Mouse (Mus musculus) neural tube, embryonic 12.5 days (tissue): ENCODE results near the gene Eef1a1. TPM values are rescaled to one million over a fixed set of nuclear protein-coding genes. Genes with fewer than 3 reads are reported as not detected.

Experiments used
- ATAC-seq: fragments of 200-750 bp; cut with Nextera tagmentation; 2 replicates; pipeline ENCODE4 v1.8.0; 2017; ENCODE audit warnings: low read depth, mild to moderate bottlenecking, moderate TSS enrichment, moderate library complexity; ENCODE audit not compliant: low FRiP score
- H3K27ac ChIP-seq: fragments of 300-500 bp; sonication (generic); 2 replicates; pipeline ENCODE4 v1.5.1; 2016
- H3K27me3 ChIP-seq: fragments of 300-500 bp; sonication (generic); replicated peaks from 2 replicates; pipeline ENCODE4 v1.6.1; 2016; ENCODE audit warnings: mild to moderate bottlenecking
- H3K36me3 ChIP-seq: fragments of 300-500 bp; sonication (generic); 2 replicates; pipeline ENCODE4 v1.6.1; 2016; ENCODE audit warnings: mild to moderate bottlenecking
- H3K4me1 ChIP-seq: fragments of 300-500 bp; sonication (generic); 2 replicates; pipeline ENCODE4 v1.6.1; 2016
- H3K4me2 ChIP-seq: fragments of 300-500 bp; sonication (generic); replicated peaks from 2 replicates; pipeline ENCODE4 v1.6.1; 2016; ENCODE audit warnings: mild to moderate bottlenecking
- H3K4me3 ChIP-seq: fragments of 300-500 bp; sonication (generic); 2 replicates; pipeline ENCODE4 v1.5.1; 2016
- H3K9ac ChIP-seq: fragments of 300-500 bp; sonication (generic); 2 replicates; pipeline ENCODE4 v1.6.1; 2016; ENCODE audit warnings: mild to moderate bottlenecking
- H3K9me3 ChIP-seq: fragments of 300-500 bp; sonication (generic); 2 replicates; pipeline ENCODE4 v1.6.1; 2016; ENCODE audit warnings: mild to moderate bottlenecking
- WGBS: fragments of 180-500 bp; shearing (Covaris S2); methylation state at CpG from one replicate; pipeline ENCODE4 v1.1.7; 2016; 5-methylcytosine and 5-hydroxymethylcytosine counted together
- microRNA-seq: library from miRNA; unstranded; fragments of <30 nt; microRNA quantifications from one replicate; pipeline ENCODE4, GENCODE M21; 2017
- polyA plus RNA-seq: library from polyadenylated mRNA; unstranded; fragments of >200 nt; fragmentation: Nextera tagmentation; extraction: Ambion mirVana; gene quantifications from 2 replicates; pipeline ENCODE4 v1.2.1, GENCODE M21; 2016

The Eef1a1 gene
- polyA plus RNA-seq, 1 experiment from 2014 or later, result 3,212 TPM

DNA sequence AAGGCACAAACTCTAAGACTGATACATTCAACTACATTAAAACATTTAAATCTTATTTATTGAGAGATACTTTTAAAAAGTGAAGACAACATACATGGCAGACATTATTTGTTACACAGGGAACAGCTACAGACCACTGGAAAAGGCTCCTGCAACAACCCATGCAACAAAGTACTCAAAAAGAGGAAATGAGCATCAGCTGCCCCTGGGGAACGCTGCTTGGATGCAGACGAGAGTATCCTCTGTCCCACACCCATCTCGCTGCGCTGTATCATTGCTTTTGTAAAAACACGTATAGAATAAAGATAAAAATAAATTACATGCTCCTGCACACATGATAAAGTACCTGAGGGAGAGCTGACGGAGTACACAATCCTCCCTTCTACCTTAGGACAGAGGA is 58.5 kb downstream of the Eef1a1 start:
- H3K4me2 ChIP-seq, result no peak overlapping the region
- H3K27ac ChIP-seq, result no peak overlapping the region
- no peaks in the 10 kb centered on the region for H3K36me3 ChIP-seq
- no peak overlapping the region for H3K9ac ChIP-seq
- H3K9me3 ChIP-seq, result no peaks in the 10 kb centered on the region
- H3K4me3 ChIP-seq, result no peak overlapping the region
- WGBS, result 83% methylated on average over 6 of the region's 6 CpGs
- H3K4me1 ChIP-seq, result no peaks in the 10 kb centered on the region
- H3K27me3 ChIP-seq, result no peaks in the 10 kb centered on the region
- no peak for ATAC-seq

DNA sequence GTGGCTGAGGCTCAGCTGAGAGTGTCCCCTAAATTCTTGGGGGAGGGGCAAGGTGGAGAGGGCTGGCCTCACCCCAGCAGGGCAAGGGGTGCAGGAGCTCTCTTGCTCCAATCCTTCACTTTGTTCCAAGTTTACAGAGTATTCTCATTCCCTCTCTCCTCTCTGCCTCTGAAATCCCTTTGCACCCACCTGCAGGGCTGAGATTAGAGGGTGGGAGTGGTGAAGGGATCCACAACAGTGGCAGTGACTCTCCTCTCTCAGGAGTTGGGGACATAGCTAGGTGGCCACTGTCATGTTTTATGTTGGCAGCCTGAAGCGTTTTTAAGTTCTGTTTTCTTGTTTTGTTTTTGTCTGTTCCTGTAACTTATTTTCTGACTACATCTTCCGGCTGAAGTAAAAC is 59.4 kb downstream of the Eef1a1 start:
- ATAC-seq, result no peak
- Histone ChIP-seq H3K4me3 (no peak overlapping the region), H3K9me3 (no peaks in the 10 kb centered on the region), H3K4me2 (no peak overlapping the region), H3K36me3 (no peaks in the 10 kb centered on the region), H3K27ac (no peak overlapping the region), H3K4me1 (no peaks in the 10 kb centered on the region), H3K27me3 (no peaks in the 10 kb centered on the region), H3K9ac (no peak overlapping the region)
- 59% methylated on average over 2 of the region's 2 CpGs for WGBS

DNA sequence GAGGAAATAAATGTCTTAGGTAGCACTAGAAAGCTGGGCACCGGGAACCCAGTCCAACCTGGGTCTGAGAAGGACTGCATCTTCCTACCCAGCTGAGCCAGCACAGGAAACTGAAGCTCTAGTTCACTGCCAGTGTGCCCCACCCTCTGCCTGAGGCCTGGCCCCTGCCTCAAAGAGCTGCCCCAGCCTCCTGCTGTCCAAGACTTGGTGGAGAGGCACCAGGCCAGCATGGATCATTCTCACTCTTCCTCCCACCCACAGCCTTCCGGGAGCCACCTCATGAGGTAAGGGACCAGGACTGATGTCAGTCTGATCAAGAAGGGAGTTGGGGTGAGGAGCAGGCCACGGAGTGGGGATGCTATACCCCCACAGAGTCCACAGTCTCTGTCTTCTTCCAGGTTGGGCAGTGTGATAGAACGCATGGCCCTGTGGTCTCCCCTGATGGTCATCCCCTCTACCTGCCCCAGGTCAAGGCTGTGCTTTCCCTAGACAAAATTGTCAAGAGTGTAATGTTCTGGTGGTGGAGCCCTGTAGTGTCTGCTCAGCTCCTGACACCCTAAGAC is 60.0 kb downstream of the Eef1a1 start:
- Histone ChIP-seq H3K9ac (no peak overlapping the region), H3K4me3 (no peak overlapping the region), H3K36me3 (no peaks in the 10 kb centered on the region), H3K4me2 (no peak overlapping the region), H3K27me3 (no peaks in the 10 kb centered on the region), H3K4me1 (no peaks in the 10 kb centered on the region), H3K27ac (no peak overlapping the region), H3K9me3 (no peaks in the 10 kb centered on the region)
- 88% methylated on average over 4 of the region's 4 CpGs for WGBS
- no peak for ATAC-seq

Small RNAs within 50 kb of the gene (microRNA-seq; reads per million reads assigned to microRNA genes)
- gene Gm26377, result not detected

Other genes starting within 250 kb of the Eef1a1 start
- not detected in 2 replicates for gene Gm3776, start 232.0 kb downstream of the Eef1a1 start, polyA plus RNA-seq
- not detected in 2 replicates for gene Gm10639, start 199.2 kb downstream of the Eef1a1 start, polyA plus RNA-seq
- gene Omt2a, start 174.4 kb downstream of the Eef1a1 start, polyA plus RNA-seq, result not detected in 2 replicates
- gene Omt2b, start 161.6 kb downstream of the Eef1a1 start, polyA plus RNA-seq, result not detected in 2 replicates
- not detected in 2 replicates for gene Gsta2, start 133.4 kb downstream of the Eef1a1 start, polyA plus RNA-seq
- gene Dppa5a, start 121.0 kb downstream of the Eef1a1 start, polyA plus RNA-seq, result 0.70 TPM in 1 of 2 replicates, not detected in the other
- gene Ooep, start 110.4 kb downstream of the Eef1a1 start, polyA plus RNA-seq, result 2.1 and 2.3 TPM in 2 replicates
- 0.32 and 0.39 TPM in 2 replicates for gene Ddx43, start 93.4 kb downstream of the Eef1a1 start, polyA plus RNA-seq
- gene Cgas, start 45.9 kb downstream of the Eef1a1 start, polyA plus RNA-seq, result 0.73 and 1.3 TPM in 2 replicates
- 25.6 and 26.5 TPM in 2 replicates for gene Mto1, start 40.9 kb downstream of the Eef1a1 start, polyA plus RNA-seq
- 0.78 and 1.2 TPM in 2 replicates for gene Gm17324, start 40.4 kb downstream of the Eef1a1 start, polyA plus RNA-seq
- 15.1 and 15.9 TPM in 2 replicates for gene Slc17a5, start 98.9 kb upstream of the Eef1a1 start, polyA plus RNA-seq
- gene Cd109, start 126.4 kb upstream of the Eef1a1 start, polyA plus RNA-seq, result 3.2 and 3.7 TPM in 2 replicates